Mouse (Mus musculus) heart, embryonic 11.5 days (tissue): ENCODE measurements at regions not wholly inside any gene's neighbourhood (a gene's known extent, or its start where the extent isn't known, plus 50 kb on each side); places are given as distances from the start of the nearest gene placed in this dataset.

Source experiments
- ATAC-seq: fragments of 200-750 bp; cut with Nextera tagmentation; replicated peaks from 2 replicates; pipeline ENCODE4 v1.8.0; 2017; ENCODE audit warnings: moderate library complexity; ENCODE audit not compliant: insufficient number of reproducible peaks, low FRiP score, low TSS enrichment
- H3K27ac ChIP-seq: fragments of 300-500 bp; sonication (generic); 2 replicates; pipeline ENCODE4 v1.5.1; 2014; ENCODE audit warnings: mild to moderate bottlenecking, low read depth, low read length
- H3K27me3 ChIP-seq: fragments of 300-500 bp; sonication (generic); 2 replicates; pipeline ENCODE4 v1.6.1; 2014; ENCODE audit warnings: mild to moderate bottlenecking, low read length, mixed read lengths; ENCODE audit not compliant: control insufficient read depth, insufficient read depth
- H3K36me3 ChIP-seq: fragments of 300-500 bp; sonication (generic); 2 replicates; pipeline ENCODE4 v1.6.1; 2014; ENCODE audit warnings: mild to moderate bottlenecking, low read length, moderate library complexity, mixed read lengths; ENCODE audit not compliant: control insufficient read depth, insufficient read depth
- H3K4me1 ChIP-seq: fragments of 300-500 bp; sonication (generic); 2 replicates; pipeline ENCODE4 v1.6.1; 2014; ENCODE audit warnings: low read length; ENCODE audit not compliant: control insufficient read depth, insufficient read depth
- H3K4me2 ChIP-seq: fragments of 300-500 bp; sonication (generic); 2 replicates; pipeline ENCODE4 v1.6.1; 2014; ENCODE audit warnings: mild to moderate bottlenecking, moderate library complexity
- H3K4me3 ChIP-seq: fragments of 300-500 bp; sonication (generic); 2 replicates; pipeline ENCODE4 v1.5.1; 2014; ENCODE audit warnings: low read depth, low read length
- H3K9ac ChIP-seq: fragments of 300-500 bp; sonication (generic); 2 replicates; pipeline ENCODE4 v1.6.1; 2014; ENCODE audit warnings: mild to moderate bottlenecking, low read depth, low read length, moderate library complexity
- H3K9me3 ChIP-seq: fragments of 300-500 bp; sonication (generic); replicated peaks from 2 replicates; pipeline ENCODE4 v1.6.1; 2016; ENCODE audit warnings: low read length; ENCODE audit not compliant: control insufficient read depth
- WGBS: fragments of 180-500 bp; shearing (Covaris S2); extraction: QIAGEN DNeasy Blood & Tissue Kit; methylation state at CpG from one replicate; pipeline ENCODE4 v1.1.7; 2014; ENCODE audit not compliant: insufficient replicate concordance; 5-methylcytosine and 5-hydroxymethylcytosine counted together

DNA sequence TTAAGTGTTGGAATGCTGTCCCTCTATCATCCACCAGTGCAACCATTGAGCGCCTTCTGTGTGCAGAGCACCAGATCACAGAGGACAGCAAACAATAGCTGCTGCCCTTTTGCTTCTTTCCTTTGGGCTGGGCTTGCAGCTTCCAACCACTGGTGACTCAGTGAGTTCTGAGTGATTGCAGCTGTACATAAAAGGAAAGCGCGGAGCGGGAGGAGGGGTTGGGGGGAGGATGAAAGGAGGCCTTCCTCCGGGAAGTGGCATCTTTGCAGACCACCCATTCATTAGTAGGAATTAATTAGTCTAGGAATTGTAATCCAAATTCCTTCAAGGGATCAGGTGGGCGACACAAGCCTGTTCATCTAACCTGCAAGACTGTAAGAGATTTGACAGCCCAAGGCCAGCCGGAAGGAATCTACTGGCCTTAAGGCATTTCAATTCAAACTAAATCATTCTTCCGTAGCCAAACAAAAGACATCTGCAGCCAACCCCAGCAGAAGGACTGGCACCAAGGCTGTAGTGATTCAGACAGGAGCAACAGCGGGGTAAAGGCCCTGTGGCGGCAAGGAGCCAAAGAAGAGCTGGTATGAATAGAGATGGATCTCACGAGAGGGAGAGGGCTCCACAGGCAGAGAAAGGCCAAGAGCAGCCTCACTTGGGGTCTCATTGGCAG, 52.8 kb upstream of the Sgk1 start:
- Histone ChIP-seq H3K4me3 (no peak overlapping the region), H3K4me1 (peaks cover 2% of the 10 kb centered on the region; the same call in 1 of the 2 replicates), H3K36me3 (no peaks in the 10 kb centered on the region), H3K9me3 (no peaks in the 10 kb centered on the region), H3K27me3 (no peaks in the 10 kb centered on the region), H3K27ac (no peak overlapping the region), H3K9ac (no peak overlapping the region), H3K4me2 (no peak overlapping the region)
- 57% methylated on average over 11 of the region's 11 CpGs for WGBS
- no peak for ATAC-seq

DNA sequence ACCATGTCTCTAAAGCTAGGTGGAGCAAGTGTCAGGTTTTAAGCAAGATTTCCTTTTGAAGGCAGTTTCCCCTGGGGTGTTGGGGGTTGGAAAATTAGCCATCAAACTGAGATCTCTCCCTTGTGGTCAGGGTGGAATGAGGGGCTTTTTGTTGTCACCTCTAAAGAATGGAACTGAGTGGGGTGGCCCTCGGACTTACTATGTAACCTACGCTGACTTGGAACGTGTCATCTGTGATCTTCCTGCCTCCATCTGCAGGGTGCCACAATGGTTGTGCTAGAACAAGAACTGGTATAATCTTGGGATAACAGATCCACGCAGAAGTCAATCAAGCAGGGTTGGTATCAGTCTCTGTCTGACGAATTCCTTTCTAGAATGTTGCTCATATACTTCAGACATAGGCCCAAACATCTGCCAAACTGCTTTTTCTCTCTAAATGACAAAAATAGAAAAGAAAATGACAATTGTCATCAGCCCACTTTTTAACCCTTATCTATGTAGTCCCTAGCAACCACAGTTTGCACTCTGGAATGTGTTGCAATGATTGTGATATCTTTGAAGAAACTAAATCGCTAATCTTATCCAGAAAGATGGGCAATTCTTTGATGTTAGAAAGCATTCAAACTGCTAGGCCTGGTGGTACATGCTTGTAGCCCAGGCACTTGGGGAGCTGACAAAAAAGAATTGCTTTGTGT, 50.8 kb upstream of the Sgk1 start:
- H3K9me3 ChIP-seq = no peaks in the 10 kb centered on the region
- H3K4me1 ChIP-seq = peaks cover 2% of the 10 kb centered on the region; the same call in 1 of the 2 replicates
- H3K9ac ChIP-seq = no peak overlapping the region
- no peak for ATAC-seq
- no peaks in the 10 kb centered on the region for H3K36me3 ChIP-seq
- H3K4me2 ChIP-seq = no peak overlapping the region
- H3K4me3 ChIP-seq = no peak overlapping the region
- H3K27me3 ChIP-seq = no peaks in the 10 kb centered on the region
- H3K27ac ChIP-seq = no peak overlapping the region
- 58% methylated on average over 6 of the region's 6 CpGs for WGBS
